Mouse (Mus musculus): ENCODE results near the gene Mtor.

Mtor gene

GRCm38 (mm10) chr4:148487841-148488240, 39.4 kb downstream of the Mtor start:
- DNase-seq (ENCODE audit: low read depth, low spot score): no peak

GRCm38 (mm10) chr4:148490502-148490901, 42.1 kb downstream of the Mtor start:
- peak; percentile 58 for DNase-seq (ENCODE audit: low read depth, low spot score)

GRCm38 (mm10) chr4:148491448-148491847, 43.0 kb downstream of the Mtor start:
- DNase-seq (ENCODE audit: low read depth, low spot score): peak; percentile 69

GRCm38 (mm10) chr4:148495160-148495559, 46.7 kb downstream of the Mtor start:
- DNase-seq (ENCODE audit: low read depth, low spot score): no peak

- DNase-seq (ENCODE audit: low read depth, low spot score): peak; percentile 92
These were observed 47.7 kb downstream of the Mtor start for GRCm38 (mm10) chr4:148495874-148496689.

GRCm38 (mm10) chr4:148500410-148500867, 52.0 kb downstream of the Mtor start, which contains the start of gene Angptl7:
Gene Angptl7 (minus strand): TSS chr4:148500460.
- no peak for DNase-seq (ENCODE audit: low read depth, low spot score)

GRCm38 (mm10) chr4:148504497-148504959, 56.1 kb downstream of the Mtor start:
- peak; percentile 78 for DNase-seq (ENCODE audit: low read depth, low spot score)

GRCm38 (mm10) chr4:148507585-148507984, 59.2 kb downstream of the Mtor start:
- peak; percentile 58 for DNase-seq (ENCODE audit: low read depth, low spot score)

GRCm38 (mm10) chr4:148508084-148508849, 59.9 kb downstream of the Mtor start:
- DNase-seq (ENCODE audit: low read depth, low spot score): peak; percentile 89

GRCm38 (mm10) chr4:148509450-148510084, 61.2 kb downstream of the Mtor start:
- peak; percentile 66 for DNase-seq (ENCODE audit: low read depth, low spot score)

- no peak for DNase-seq (ENCODE audit: low read depth, low spot score)
These were observed 62.3 kb downstream of the Mtor start for GRCm38 (mm10) chr4:148510691-148511090.

- no peak for DNase-seq (ENCODE audit: low read depth, low spot score)
These were observed 62.9 kb downstream of the Mtor start for GRCm38 (mm10) chr4:148511334-148511733.

- peak; percentile 83 for DNase-seq (ENCODE audit: low read depth, low spot score)
These were observed 64.7 kb downstream of the Mtor start for GRCm38 (mm10) chr4:148513021-148513559.

- no peak for DNase-seq (ENCODE audit: low read depth, low spot score)
These were observed 66.9 kb downstream of the Mtor start for GRCm38 (mm10) chr4:148515313-148515712.

- DNase-seq (ENCODE audit: low read depth, low spot score): peak; percentile 43
These were observed 69.4 kb downstream of the Mtor start for GRCm38 (mm10) chr4:148517809-148518208.

GRCm38 (mm10) chr4:148518235-148518795, 69.9 kb downstream of the Mtor start:
- DNase-seq (ENCODE audit: low read depth, low spot score): peak; percentile 84

- no peak for DNase-seq (ENCODE audit: low read depth, low spot score)
These were observed 75.1 kb downstream of the Mtor start for GRCm38 (mm10) chr4:148523538-148523937.

- DNase-seq (ENCODE audit: low read depth, low spot score): no peak
These were observed 78.9 kb downstream of the Mtor start for GRCm38 (mm10) chr4:148527158-148527910.

- DNase-seq (ENCODE audit: low read depth, low spot score): no peak
These were observed 81.9 kb downstream of the Mtor start for GRCm38 (mm10) chr4:148530351-148530750.

- DNase-seq (ENCODE audit: low read depth, low spot score): no peak
These were observed 82.4 kb downstream of the Mtor start for GRCm38 (mm10) chr4:148530778-148531177.

Measured in brain, adult 2 months (tissue).